Mouse (Mus musculus) heart, embryonic 13.5 days (tissue): ENCODE results near the gene Pdgfa. TPM values are rescaled to one million over a fixed set of nuclear protein-coding genes. Genes with fewer than 3 reads are reported as not detected.

Experiments
- ATAC-seq: fragments of 200-750 bp; cut with Nextera tagmentation; 2 replicates; pipeline ENCODE4 v1.8.0; 2017; ENCODE audit warnings: moderate TSS enrichment; ENCODE audit not compliant: insufficient number of reproducible peaks, low FRiP score, low TSS enrichment; ENCODE audit errors: extremely low read depth
- H3K27ac ChIP-seq: fragments of 300-500 bp; sonication (generic); replicated peaks from 2 replicates; pipeline ENCODE4 v1.5.1; 2015; ENCODE audit warnings: moderate library complexity, mild to moderate bottlenecking, inconsistent platforms
- H3K27me3 ChIP-seq: fragments of 300-500 bp; sonication (generic); replicated peaks from 2 replicates; pipeline ENCODE4 v1.6.1; 2015; ENCODE audit warnings: mild to moderate bottlenecking, inconsistent platforms
- H3K36me3 ChIP-seq: fragments of 300-500 bp; sonication (generic); 2 replicates; pipeline ENCODE4 v1.6.1; 2015; ENCODE audit warnings: mild to moderate bottlenecking, inconsistent platforms
- H3K4me1 ChIP-seq: fragments of 300-500 bp; sonication (generic); 2 replicates; pipeline ENCODE4 v1.6.1; 2015; ENCODE audit warnings: inconsistent platforms
- H3K4me2 ChIP-seq: fragments of 300-500 bp; sonication (generic); 2 replicates; pipeline ENCODE4 v1.6.1; 2015; ENCODE audit warnings: inconsistent platforms, mild to moderate bottlenecking, moderate library complexity
- H3K4me3 ChIP-seq: fragments of 300-500 bp; sonication (generic); 2 replicates; pipeline ENCODE4 v1.5.1; 2015; ENCODE audit warnings: moderate library complexity, mild to moderate bottlenecking, inconsistent platforms
- H3K9ac ChIP-seq: fragments of 300-500 bp; sonication (generic); 2 replicates; pipeline ENCODE4 v1.6.1; 2015; ENCODE audit warnings: inconsistent platforms, mild to moderate bottlenecking, moderate library complexity
- H3K9me3 ChIP-seq: fragments of 300-500 bp; sonication (generic); 2 replicates; pipeline ENCODE4 v1.6.1; 2016; ENCODE audit warnings: inconsistent platforms
- WGBS: fragments of 180-500 bp; shearing (Covaris S2); methylation state at CpG from one replicate; pipeline ENCODE4 v1.1.7; 2015; ENCODE audit warnings: mixed read lengths; 5-methylcytosine and 5-hydroxymethylcytosine counted together
- polyA plus RNA-seq: library from polyadenylated mRNA; unstranded; fragments of >200 nt; fragmentation: Nextera tagmentation; extraction: Ambion mirVana; gene quantifications from 2 replicates; pipeline ENCODE4 v1.2.1, GENCODE M21; 2015

Gene Pdgfa
- polyA plus RNA-seq, 1 experiment from 2014 or later: 39.8 TPM

GRCm38 (mm10) chr5:138934540-138934939 lies 62.6 kb downstream of the Pdgfa start:
- WGBS: 17% methylated on average over 6 of the region's 6 CpGs
- H3K9ac ChIP-seq: no peak overlapping the region
- ATAC-seq: no peak
- H3K27me3 ChIP-seq: peaks cover 26% of the 10 kb centered on the region
- no peak overlapping the region for H3K4me2 ChIP-seq
- H3K9me3 ChIP-seq: no peaks in the 10 kb centered on the region
- H3K36me3 ChIP-seq: no peaks in the 10 kb centered on the region
- no peak overlapping the region for H3K4me3 ChIP-seq
- peaks cover 42% of the 10 kb centered on the region for H3K4me1 ChIP-seq
- no peak overlapping the region for H3K27ac ChIP-seq

- 22% methylated on average over 18 of the region's 18 CpGs for WGBS
- no peak for ATAC-seq
- peak overlapping the region; percentile 47; the same call in 1 of the 2 replicates for H3K9ac ChIP-seq
- peak overlapping the region; percentile 26 for H3K4me2 ChIP-seq
- peaks cover 27% of the 10 kb centered on the region for H3K27me3 ChIP-seq
- H3K4me3 ChIP-seq: no peak overlapping the region
- H3K9me3 ChIP-seq: no peaks in the 10 kb centered on the region
- peaks cover 34% of the 10 kb centered on the region for H3K4me1 ChIP-seq
- H3K27ac ChIP-seq: no peak overlapping the region
- no peaks in the 10 kb centered on the region for H3K36me3 ChIP-seq
Measured at GRCm38 (mm10) chr5:138932460-138933432, 64.4 kb downstream of the Pdgfa start.

DNA sequence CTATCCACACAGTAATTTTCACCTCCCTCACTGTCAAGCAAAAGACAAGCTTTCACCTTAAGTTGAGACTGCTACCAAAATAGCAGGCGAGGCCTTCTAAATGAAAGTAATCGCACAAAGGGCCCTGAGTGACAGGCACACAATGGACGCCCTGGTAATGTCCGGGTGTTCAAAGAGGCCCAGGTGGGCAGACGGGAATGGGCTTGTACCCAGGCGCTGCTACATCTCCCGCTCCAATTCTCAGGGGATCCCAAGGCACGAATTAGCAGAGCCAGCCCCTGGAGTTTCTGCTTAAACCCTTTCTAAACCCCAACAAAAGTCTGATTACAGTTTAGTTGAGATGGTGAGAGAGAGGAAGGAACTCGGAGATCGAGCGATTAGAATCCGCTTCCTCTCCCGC lies 65.3 kb downstream of the Pdgfa start:
- WGBS: 29% methylated on average over 13 of the region's 13 CpGs
- Histone ChIP-seq H3K9ac (peak overlapping the region; percentile 47), H3K9me3 (no peaks in the 10 kb centered on the region)

GRCm38 (mm10) chr5:138929879-138930507 lies 67.2 kb downstream of the Pdgfa start:
- H3K27me3 ChIP-seq: peaks cover 29% of the 10 kb centered on the region
- no peak overlapping the region for H3K4me2 ChIP-seq
- peaks cover 34% of the 10 kb centered on the region for H3K4me1 ChIP-seq
- no peak overlapping the region for H3K27ac ChIP-seq
- no peaks in the 10 kb centered on the region for H3K36me3 ChIP-seq
- H3K4me3 ChIP-seq: no peak overlapping the region
- no peak overlapping the region for H3K9ac ChIP-seq
- H3K9me3 ChIP-seq: no peaks in the 10 kb centered on the region
- 53% methylated on average over 10 of the region's 10 CpGs for WGBS
- ATAC-seq: no peak

More for the DNA sequence above, 65.3 kb downstream of the Pdgfa start:
- Histone ChIP-seq H3K4me2 (peak overlapping the region; percentile 26), H3K27ac (no peak overlapping the region), H3K27me3 (peaks cover 29% of the 10 kb centered on the region), H3K4me3 (no peak overlapping the region), H3K4me1 (peaks cover 34% of the 10 kb centered on the region), H3K36me3 (no peaks in the 10 kb centered on the region)
- no peak for ATAC-seq

Other genes with a start within 250 kb of the Pdgfa start
- gene Fam20c, start 242.9 kb downstream of the Pdgfa start, polyA plus RNA-seq: 5.2 and 7.2 TPM in 2 replicates
- 0.24 TPM in 1 of 2 replicates, not detected in the other for gene Gm5294, start 177.3 kb downstream of the Pdgfa start, polyA plus RNA-seq
- 9.4 and 11.5 TPM in 2 replicates for gene Prkar1b, start 152.6 kb upstream of the Pdgfa start, polyA plus RNA-seq
- 5.6 and 5.8 TPM in 2 replicates for gene Dnaaf5, start 152.9 kb upstream of the Pdgfa start, polyA plus RNA-seq
- 31.2 and 32.9 TPM in 2 replicates for gene Sun1, start 203.3 kb upstream of the Pdgfa start, polyA plus RNA-seq